Mouse (Mus musculus) WW6 (cell line): ENCODE results near the gene Zfp423.

Source experiments
- DNase-seq: peaks from one replicate; pipeline ENCODE4 v3.0.0-alpha.2; 2013; ENCODE audit warnings: low read depth, low spot score

The Zfp423 gene

GRCm38 (mm10) chr8:87665337-87665736 lies 294.1 kb downstream of the Zfp423 start:
- DNase-seq = no peak

GRCm38 (mm10) chr8:87664217-87664509 lies 295.2 kb downstream of the Zfp423 start:
- no peak for DNase-seq

- peak; percentile 59 for DNase-seq
Measured at GRCm38 (mm10) chr8:87663349-87664216, 295.8 kb downstream of the Zfp423 start.

DNA sequence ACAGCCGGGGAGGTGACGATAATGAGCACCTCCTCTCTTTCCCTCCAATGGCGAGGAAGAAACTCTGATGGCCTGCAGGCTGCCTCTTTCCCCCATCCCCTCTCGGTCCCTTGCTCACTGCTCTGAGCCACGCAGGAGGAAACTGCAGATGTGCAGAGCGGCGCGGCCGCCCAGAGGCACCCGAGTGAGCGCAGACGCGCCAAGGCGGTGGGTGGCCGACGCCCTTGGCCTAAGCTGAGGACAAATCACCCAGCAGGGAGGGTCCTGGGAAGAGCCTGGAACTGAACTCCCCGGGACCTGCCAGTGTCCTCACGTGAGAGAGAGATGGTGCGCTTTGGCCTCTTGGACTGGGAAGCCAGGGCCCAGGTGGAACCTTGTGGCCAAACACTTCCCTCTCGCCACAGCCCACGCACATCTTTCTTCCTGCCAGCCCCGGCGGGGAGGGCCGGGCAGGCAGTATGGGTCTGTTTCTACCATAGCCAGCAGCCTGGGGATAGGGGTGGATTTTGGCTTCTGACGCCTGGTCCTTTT lies 296.5 kb downstream of the Zfp423 start:
- DNase-seq = peak; percentile 40

DNA sequence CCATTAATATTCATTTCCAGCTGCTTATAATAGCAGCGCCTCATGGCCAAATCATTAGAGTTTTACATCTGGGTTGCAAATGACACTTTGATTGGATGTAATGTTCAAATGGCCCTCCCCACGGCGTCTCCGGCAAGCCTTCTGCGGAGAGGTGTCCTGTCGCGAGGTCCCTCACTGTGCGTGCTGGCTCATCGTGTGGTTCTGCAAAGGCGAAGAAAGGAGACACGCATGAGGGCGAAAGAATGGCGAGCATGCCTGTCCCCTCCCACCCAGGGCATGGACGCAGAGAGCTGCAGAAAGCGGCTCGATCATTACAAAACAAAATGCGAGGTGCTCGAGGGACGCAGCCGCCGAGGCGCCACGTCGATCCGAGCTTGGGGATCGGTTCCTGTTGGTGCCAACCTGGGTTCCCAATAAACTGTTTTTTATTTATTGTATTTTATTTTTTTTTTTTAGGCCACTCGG lies 297.1 kb downstream of the Zfp423 start:
- no peak for DNase-seq

DNA sequence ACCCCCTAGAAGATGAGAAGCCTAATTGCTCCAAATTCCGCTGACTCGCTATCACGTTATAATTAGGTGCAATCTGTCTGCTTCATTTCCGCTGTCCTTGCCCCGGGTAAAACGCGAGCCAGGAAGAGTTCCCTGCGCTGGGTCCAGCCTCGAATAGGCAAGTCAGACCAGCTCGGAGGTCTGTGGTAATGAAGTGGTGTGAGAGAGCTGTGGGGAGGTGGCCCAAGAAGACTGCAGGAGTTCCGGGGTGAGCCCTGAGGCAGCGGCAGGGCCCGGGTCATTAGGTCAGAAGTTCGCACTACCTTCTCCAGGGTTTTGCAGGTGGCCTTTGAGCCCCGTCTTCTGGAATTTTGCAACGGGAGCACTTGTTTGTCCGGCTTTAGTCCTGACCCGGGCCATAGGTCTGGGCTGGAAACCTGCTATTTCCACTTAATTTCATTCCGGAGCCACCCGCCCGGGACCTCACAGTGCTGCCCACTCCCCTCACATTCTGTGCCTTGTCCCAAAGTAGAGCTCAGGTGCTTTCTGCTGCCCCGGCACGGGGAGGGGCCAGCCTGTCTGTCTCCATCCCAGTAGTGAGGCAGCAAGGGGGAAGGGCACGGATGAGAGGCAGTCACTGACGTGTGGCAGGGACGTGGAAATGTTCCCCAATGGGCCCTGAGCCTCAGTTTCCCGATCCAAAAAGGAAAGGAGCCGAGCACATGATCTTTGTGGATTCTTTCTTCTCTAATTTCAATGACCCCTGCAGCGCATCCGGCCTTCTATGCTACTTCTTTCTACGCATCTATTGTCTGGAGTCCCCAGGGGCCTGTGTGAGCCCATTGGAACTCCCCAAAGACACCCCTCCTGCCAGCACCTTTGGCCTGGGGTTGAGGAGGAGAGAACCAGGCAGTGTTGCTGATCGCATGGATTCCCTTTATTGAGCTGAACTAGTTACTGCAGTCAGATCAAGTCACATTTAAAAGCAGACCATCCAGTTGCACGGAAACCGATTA lies 298.2 kb downstream of the Zfp423 start:
- DNase-seq = no peak

- no peak for DNase-seq
Measured at GRCm38 (mm10) chr8:87660029-87660915, 299.1 kb downstream of the Zfp423 start.

- DNase-seq = no peak
Measured at GRCm38 (mm10) chr8:87657488-87657887, 301.9 kb downstream of the Zfp423 start.

DNA sequence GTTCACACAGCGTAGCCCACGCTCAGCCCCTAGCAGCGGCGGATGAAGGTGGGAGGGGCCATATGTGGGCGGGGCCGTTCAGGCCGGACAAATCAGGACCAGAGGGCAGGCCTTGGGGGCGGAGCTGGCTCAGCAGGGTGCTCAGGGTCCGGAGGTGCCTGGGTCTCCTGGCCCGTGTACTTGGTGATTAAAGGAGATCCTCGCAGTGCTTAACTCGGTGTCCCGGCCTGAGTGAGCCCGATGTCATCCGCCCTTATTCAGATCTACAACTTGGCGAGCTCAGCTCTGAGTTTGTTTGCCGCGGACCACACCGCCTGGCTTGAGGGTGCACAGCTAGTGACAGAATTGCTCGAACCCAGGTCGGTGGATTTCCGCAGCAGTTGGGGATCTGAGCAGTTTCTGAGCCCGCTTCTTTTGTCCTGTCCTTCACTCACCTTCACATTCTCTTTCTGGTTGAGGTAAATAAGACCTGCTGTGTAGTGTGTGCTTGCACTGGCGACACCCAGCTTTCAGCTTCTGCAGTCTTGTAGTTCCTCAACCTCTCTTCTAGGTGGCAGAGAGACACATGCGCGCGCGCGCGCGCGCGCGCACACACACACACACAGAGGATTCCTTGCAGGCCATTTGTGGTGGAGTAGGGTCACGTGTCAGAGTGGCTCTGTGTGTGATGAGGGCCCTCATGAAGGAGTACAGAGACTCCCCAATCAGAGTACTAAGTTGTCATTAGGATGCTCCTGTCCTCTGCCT lies 302.7 kb downstream of the Zfp423 start:
- DNase-seq = peak; percentile 80

GRCm38 (mm10) chr8:87655946-87656345 lies 303.4 kb downstream of the Zfp423 start:
- no peak for DNase-seq

GRCm38 (mm10) chr8:87647781-87648180 lies 311.6 kb downstream of the Zfp423 start:
- no peak for DNase-seq

DNA sequence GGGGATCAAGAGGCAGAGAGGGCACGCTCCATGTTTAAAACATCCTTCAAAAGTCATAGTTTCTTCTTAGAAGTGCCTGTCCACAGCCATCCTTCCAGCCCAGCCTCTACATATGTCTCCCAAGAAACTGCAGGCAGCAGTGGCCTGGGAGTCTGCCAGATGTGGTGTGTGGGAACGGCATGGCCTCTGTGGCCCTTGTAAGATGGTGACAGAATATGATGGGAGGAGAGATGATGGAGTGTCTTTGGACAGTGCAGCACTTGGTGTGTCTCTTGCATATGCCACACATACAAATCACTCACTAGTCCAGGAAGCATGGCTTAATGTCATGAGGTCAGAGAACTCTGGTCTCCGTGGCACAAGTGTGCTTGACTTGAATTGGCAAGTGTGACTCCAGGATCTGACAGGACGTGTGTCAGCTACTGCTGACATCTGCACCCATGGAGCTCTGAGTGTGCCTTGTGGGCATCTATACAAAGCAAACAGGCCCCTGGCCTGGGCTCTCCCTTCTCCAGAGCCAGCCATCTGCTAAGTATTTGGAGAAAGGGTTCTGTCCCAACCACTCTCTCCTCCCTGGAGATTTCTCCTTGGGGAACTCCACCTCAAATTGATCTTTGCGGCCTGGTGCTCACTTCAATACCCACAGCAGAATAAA lies 313.4 kb downstream of the Zfp423 start:
- no peak for DNase-seq

GRCm38 (mm10) chr8:87645371-87645770 lies 314.0 kb downstream of the Zfp423 start:
- no peak for DNase-seq

GRCm38 (mm10) chr8:87640930-87641329 lies 318.5 kb downstream of the Zfp423 start:
- no peak for DNase-seq

GRCm38 (mm10) chr8:87636226-87636742 lies 323.1 kb downstream of the Zfp423 start:
- DNase-seq = no peak

DNA sequence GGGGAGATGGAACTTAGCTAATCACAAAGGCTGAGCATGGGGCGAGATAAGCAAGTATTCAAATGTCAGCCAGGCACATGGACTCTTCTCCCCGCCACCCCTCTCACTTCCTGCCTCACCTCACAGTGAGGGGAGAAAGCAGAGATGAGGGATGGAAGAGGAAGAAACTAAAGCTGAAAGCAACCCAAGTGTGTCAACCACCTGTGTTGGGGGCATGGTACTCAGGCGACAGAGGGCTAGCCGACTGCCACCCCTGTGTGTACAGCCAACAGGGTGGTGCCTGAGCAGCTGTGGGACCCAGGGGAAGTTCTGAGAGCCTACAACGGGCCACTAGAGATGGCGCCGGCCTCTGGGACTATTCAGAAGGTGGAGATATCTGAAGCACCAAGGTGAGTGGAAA lies 327.6 kb downstream of the Zfp423 start:
- no peak for DNase-seq

DNA sequence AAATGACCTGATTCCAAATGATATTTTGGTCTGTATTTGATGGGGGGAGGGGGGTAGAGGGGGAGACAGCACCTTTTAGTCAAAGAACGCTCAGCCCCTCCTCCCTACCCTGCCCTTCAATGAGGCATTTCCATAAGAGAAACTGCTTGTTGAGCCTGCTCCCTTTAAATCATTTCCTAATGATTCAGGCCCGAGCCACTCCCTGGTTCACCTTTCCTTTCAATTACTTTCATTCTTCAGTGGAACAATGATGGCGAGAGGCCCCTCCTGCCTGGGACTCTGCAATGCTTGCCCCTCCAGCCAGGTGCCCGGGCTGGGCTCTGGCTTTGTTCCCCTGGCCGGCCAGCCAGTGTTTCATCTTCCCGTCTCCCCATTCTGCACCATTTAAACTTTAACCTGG lies 329.7 kb downstream of the Zfp423 start:
- no peak for DNase-seq

DNA sequence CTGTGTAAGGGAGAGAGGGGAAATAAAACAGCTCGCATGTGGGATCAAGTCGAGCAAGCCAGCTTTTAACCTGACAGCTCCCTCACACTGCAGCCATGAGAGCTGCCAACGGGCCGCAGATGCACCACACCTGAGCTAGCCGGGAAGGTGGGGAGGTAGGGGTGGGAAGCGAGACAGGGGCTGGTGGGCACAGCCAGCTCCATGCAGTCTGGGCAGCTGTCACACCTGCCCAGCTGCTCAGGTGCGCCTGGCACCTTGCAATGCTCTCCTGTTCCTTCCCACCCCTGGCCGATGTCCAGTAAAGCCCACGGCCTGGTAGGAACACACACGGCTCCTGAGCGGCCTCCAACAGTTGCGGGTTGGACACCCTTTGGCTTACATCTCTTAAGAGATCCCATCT lies 338.2 kb downstream of the Zfp423 start:
- no peak for DNase-seq

DNA sequence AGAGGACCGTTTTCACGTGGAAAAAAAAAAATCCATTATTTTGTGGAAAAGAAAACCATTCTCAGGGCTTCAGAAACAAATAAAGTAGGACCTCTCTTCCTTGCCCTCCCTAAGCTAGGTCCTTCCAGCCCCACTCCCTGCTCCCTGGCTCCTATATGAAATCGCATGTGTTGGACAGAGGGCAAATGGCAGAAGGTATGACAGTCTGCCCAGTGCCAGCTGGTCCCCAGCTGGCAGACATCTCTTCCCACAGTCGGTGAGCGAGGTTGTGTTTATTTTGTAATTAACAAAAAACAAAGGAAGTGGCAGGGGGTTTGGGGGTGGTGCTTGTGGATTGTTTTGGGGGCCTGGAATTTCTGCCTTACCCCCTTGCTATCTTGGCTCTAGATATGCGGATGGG lies 339.2 kb downstream of the Zfp423 start:
- no peak for DNase-seq

DNA sequence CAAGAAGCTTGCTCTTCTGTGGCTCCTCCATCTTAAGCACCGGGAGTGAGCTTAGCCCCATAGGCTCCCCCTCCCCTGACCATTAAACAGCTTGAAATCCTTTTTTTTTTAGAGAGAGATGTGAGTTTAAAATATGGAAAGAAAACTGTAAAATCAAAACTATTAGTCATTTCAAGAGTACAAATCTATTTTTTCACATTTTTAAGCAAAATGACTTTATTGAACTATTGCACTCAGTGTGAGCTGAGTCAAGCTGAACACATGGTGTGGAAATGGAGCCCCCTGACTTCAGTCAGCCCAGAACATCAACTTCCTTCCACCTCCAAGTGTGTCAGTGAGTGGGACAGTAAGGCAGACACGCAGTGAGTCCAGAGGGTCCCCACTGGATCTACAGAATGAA lies 339.9 kb downstream of the Zfp423 start:
- DNase-seq = no peak
